Mouse (Mus musculus) adrenal gland, postnatal 10 days (tissue): ENCODE measurements around the gene Araf. TPM values are rescaled to one million over a fixed set of nuclear protein-coding genes. Genes with fewer than 3 reads are reported as not detected.

Source experiments
- DNase-seq: peaks from one replicate; pipeline ENCODE4 v3.0.0; 2021; ENCODE audit warnings: mixed read lengths
- microRNA-seq: library from miRNA; unstranded; fragments of <30 nt; microRNA quantifications from one replicate; pipeline ENCODE4 v1.2.0, GENCODE M21; 2021
- total RNA-seq, 2 experiments: library from RNA; stranded (reverse); gene quantifications; 2 replicates each; pipeline ENCODE4 v1.2.3; 2021

Araf gene
- total RNA-seq, 2 experiments from 2014 or later = 85.2 to 118 TPM

DNA sequence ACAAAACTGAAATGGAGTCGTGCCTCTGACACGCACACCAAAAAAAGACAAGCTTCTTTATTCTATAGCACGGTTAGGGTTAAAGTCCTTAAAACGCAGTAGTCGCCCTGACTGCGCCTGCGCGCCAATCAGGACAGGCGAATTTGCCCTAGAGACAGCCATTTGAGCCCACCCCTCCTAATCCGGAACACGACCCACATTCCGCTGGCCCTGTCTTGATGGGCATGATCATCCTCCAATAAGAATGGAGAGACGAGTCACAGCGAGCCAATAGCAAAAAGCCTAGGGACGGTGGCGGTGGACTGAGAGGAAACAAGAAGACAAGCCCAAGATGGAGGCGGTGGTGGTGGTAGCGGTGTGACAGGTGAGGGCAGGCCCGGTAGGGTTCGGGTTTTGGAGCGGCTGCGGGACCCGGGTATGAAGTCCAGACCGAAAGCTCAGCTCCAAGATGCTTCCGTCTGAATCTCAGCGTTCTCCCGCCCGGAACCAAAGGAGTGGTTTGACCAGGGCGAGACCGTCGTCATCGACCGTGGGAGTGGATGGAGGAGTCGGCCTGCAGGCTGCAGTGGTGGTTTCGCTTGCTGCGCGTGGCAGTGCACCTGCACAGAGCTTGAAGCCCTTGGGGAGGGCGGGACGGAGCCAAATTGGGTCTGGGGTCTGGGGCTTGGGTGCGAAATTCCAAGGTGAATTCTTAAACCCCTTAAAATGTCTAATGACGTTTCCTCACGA is 50.8 kb downstream of the Araf start:
- DNase-seq = peak; percentile 88

GRCm38 (mm10) chrX:20853794-20854193 is 56.2 kb downstream of the Araf start:
- no peak for DNase-seq

DNA sequence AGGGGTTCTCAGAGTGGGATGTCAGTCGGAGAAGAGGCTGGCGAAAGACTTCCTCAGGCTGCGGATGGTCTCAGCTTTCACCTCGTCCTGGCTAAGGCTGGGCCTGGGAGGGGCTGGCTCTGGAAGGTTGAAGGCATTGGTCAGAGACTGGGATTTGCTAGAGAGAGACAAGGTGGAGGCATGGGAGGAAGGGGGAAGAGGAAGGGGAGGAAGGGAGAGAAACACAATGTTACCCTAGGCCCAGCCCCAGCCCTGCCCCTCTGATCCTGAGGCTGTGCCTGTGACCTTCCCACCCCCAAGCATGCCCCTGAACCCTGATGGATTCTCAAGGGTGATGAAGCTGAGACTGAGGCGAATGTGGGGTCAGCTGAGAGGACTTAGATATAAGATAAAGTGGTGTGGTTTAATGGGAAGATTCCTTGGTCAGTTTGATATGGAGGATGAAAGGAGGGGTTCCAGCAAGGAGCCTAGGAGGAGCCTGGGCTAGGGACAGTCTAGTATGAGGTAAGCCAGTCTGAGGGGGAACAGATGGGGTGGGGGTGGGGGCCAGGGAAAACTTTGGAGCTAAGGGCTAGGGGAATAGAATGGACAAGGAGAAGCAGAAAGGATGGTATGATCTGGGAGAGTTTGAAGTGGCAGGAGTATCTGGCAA is 64.0 kb downstream of the Araf start:
- no peak for DNase-seq

DNA sequence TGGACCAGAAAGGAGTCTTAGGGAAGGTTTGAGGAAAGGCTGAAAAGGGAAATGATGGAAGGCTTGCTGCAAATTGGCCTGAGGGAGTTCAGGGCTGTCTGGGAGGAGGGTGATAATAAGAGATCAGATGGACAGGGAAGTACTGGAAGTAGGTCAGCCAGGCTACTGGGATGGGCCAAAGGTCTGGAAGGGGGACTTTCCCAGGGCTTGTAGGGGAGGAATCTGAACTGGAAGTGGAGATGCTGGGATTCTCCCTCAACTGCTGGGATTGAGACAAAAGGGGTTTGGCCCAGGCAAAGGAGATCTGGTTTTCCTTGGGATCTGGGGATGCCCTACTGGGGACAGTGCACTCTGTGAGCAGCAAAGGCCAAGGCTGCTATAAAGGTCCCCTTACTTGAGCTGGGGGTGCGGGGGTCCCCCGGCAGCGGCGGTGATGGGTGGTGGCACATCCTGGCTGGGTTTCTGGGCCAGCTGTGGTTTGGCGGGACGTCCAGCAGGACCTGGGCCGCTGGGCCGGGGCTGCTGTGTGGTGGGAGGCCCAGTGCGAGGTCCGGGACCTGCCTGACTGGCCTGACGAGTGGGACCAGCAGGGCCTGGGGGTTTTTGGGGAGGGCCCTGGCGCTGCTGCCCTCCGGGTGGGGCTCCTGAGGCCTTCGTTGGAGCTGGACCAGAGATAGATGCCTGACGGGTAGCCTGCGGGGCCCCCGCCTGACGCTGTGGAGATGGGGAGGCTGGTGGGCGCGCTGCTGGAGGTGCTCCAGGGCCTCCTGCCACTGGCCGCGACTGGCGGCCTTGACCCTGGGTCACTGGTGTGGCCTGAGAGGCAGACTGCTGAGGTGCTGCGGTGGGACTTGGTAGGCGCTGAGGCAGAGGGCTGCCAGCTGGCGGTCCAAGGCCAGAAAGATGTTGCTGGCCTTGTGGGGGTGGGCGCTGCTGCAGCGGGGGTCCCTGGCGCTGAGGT is 64.8 kb downstream of the Araf start:
- peak; percentile 28 for DNase-seq

- DNase-seq = no peak
Measured at GRCm38 (mm10) chrX:20863161-20864101, 65.8 kb downstream of the Araf start.

DNA sequence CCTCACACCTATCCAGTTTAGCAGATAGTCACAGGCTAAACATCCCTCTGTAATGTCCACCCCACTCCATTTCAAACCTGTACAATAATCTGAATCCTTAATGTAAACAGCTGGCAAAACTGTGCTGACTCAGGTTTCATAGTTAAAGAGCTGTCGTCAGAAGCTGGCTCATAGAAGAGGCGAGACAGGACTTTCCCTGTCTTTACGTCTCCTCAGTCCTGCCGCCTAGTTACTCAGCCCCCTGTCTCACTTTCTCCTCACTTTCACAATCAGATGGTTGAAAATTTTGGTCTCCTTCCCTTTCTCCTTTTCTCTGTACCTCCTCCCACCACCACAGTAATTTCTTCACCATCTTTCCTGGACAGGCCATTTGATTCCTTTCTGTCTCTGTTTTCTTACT is 70.5 kb downstream of the Araf start:
- DNase-seq = no peak

DNA sequence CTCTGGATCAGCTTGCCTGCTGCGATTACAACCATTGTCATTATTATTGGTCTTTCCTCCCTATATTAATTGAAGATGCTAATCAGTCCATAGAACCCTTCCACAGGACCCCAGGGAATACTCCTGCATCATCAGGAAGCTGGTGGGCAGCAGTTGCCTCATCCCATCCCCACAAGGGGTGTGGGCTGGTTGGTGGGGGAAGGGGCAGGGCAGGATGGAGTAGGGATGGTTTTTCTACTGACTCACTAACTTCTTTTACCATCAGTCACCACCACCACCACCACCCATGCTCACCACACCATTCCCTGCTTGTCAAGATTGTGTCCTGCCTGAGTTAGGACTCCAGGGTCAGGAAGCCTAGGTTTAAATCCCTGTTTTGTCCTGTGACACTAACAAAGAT is 71.6 kb downstream of the Araf start:
- no peak for DNase-seq

DNA sequence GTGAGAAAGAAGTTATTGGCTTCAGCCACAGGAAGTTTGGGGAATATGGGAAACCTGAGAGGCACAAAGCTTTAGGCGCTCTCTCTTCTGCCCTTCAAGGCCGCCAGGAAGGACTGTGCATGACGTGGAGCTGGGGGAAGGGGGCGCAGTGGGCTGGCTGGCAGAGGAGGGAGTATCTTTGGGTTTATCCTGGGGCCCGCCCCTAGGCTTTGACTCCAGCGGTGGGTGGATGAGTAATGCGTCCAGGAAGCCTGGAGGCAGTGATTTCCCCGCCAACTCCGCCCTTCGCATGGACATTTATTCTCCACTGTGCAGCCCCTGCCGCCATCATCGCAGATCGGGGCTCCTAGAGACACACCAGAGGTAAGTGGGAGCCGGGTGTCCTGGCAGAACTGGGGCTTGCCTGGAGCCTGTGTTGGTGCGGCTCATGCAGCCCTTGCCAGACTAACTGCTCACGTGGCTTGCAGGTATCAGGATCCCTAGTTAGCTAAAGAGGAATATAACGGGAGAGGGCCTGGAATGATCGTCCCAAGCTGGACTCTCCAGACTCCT is 72.4 kb downstream of the Araf start, which contains the start of gene Timp1:
TSS of gene Timp1 (plus strand) at position 205 of the 552 bp plus-strand sequence.
- peak; percentile 79 for DNase-seq

DNA sequence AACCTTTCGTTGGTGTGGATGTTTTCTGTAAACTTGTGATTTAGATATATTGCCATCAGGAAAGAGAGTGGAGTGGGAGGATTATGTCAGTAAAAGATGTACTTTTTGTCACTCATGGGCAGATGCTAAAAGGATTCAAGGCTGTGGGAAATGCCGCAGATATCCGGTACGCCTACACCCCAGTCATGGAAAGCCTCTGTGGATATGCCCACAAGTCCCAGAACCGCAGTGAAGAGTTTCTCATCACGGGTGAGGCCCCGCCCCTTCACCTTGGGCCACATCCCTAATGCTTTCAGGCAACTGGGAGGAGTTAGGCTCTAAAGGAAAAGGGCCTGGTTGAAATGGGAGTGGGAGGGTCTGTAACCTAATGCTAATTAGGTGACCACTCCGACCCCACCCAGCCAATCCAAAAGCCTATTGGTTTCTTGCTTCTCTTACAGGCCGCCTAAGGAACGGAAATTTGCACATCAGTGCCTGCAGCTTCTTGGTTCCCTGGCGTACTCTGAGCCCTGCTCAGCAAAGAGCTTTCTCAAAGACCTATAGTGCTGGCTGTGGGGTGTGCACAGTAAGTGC is 75.4 kb downstream of the Araf start:
- no peak for DNase-seq

DNA sequence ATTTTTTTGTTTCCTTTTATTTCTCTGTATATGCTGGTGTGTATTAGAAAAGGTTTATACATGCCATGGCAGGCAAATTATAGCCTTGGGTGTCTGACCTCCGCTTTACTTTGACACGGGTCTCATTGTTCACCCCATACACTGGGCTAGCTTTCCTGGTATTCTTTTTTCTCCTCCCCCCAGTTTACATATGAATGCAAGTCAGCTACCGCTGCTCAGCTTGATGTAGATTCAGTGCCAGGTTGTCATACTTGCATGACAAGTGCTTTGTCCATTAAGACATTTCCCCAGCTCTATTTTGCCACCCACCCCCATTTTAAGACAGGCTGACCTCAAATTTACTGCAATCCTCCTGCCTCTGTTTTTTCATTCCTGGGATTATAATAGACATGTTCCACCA is 77.6 kb downstream of the Araf start:
- no peak for DNase-seq

DNA sequence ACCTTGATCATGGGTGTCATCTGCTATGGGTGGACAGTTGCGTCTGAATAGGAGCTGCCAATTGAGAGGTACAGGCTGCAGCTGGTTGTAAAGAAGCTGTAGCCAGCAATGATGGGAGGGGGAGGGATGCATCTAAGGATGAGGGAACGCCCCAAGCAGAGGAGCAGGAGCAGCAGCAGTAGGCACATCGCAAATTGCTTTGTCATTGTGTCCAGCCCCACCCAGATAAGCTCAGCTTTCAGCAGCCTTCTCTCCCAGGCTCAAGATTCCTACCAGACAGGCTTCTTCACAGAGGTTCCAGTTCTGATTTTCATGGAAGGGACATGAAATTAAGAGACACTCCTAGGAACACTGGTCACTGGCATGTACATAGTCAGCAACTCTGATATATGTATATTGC is 112.5 kb downstream of the Araf start:
- DNase-seq = no peak

Small RNA genes lying within 50 kb of the gene (microRNA-seq; reads per million reads assigned to microRNA genes)
- gene Gm24824 = not detected
- not detected for gene Mir5617

Other genes with a start within 250 kb of the Araf start
- 10 to 100 TPM; 40.7 to 74.4 TPM for gene Rgn, start 248.0 kb upstream of the Araf start, total RNA-seq
- 10 to 100 TPM; 31.3 to 34.2 TPM for gene Rbm10, start 180.3 kb upstream of the Araf start, total RNA-seq
- gene Ndufb11, start 180.2 kb upstream of the Araf start, total RNA-seq = 100 to 1,000 TPM; 446 to 511 TPM
- gene Uba1, start 139.5 kb upstream of the Araf start, total RNA-seq = 100 to 1,000 TPM; 307 to 320 TPM
- 100 to 1,000 TPM; 145 to 183 TPM for gene Cdk16, start 109.9 kb upstream of the Araf start, total RNA-seq
- gene Usp11, start 93.9 kb upstream of the Araf start, total RNA-seq = 10 to 100 TPM; 18.9 to 28.3 TPM
- gene Timp1, start 72.4 kb downstream of the Araf start, total RNA-seq = 10 to 100 TPM; 21.8 to 23.3 TPM
- 10 to 100 TPM in 1 of 2 experiments, 1 to 10 TPM in 1; 6.4 to 12.3 TPM for gene Syn1, start 123.2 kb downstream of the Araf start, total RNA-seq
- 10 to 100 TPM; 18.5 to 19.1 TPM for gene Cfp, start 133.7 kb downstream of the Araf start, total RNA-seq
- gene Elk1, start 152.8 kb downstream of the Araf start, total RNA-seq = 10 to 100 TPM; 11.9 to 16.3 TPM
- 10 to 100 TPM; 36.0 to 42.0 TPM for gene Uxt, start 164.2 kb downstream of the Araf start, total RNA-seq